Mouse (Mus musculus): ENCODE measurements at regions not wholly inside any gene's neighbourhood (a gene's known extent, or its start where the extent isn't known, plus 50 kb on each side); places are given as distances from the start of the nearest gene placed in this dataset.

- Histone ChIP-seq H3K4me1 (replicated peaks) (no peaks in the 10 kb centered on the region), H3K9ac (no peak overlapping the region), H3K27ac (no peak overlapping the region), H3K9me3 (no peaks in the 10 kb centered on the region), H3K36me3 (no peaks in the 10 kb centered on the region), H3K4me3 (no peak overlapping the region), H3K27me3 (no peaks in the 10 kb centered on the region), H3K4me2 (no peak overlapping the region)
- no peak for ATAC-seq (ENCODE audit: low FRiP score)
Observed at GRCm38 (mm10) chr4:16714796-16715195, 2890.5 kb upstream of the Gm12353 start.

- H3K9me3 ChIP-seq = no peaks in the 10 kb centered on the region
- no peaks in the 10 kb centered on the region for H3K36me3 ChIP-seq
- H3K27me3 ChIP-seq = no peaks in the 10 kb centered on the region
- no peak overlapping the region for H3K27ac ChIP-seq
- H3K4me1 ChIP-seq (replicated peaks) = no peaks in the 10 kb centered on the region
- 80% methylated on average over 3 of the region's 3 CpGs for WGBS
- H3K9ac ChIP-seq = no peak overlapping the region
- ATAC-seq (ENCODE audit: low FRiP score) = no peak
- H3K4me2 ChIP-seq = no peak overlapping the region
- no peak overlapping the region for H3K4me3 ChIP-seq
Observed at GRCm38 (mm10) chr4:16739785-16740184, 2865.5 kb upstream of the Gm12353 start.
